Mouse (Mus musculus) ES-E14 (cell line): ENCODE measurements around the gene Gxylt2. TPM values are rescaled to one million over a fixed set of nuclear protein-coding genes. Genes with fewer than 3 reads are reported as not detected.

Experiments used
- DNase-seq: peaks from one replicate; pipeline ENCODE4 v3.0.0-alpha.2; 2013; ENCODE audit warnings: low read depth, low spot score
- H3K27ac ChIP-seq: 2 replicates; pipeline ENCODE4 v1.5.1; 2012; ENCODE audit warnings: low read depth, mild to moderate bottlenecking, low read length, moderate library complexity, mixed read lengths; ENCODE audit not compliant: poor library complexity, insufficient read depth, severe bottlenecking
- H3K36me3 ChIP-seq: 2 replicates; pipeline ENCODE4 v1.6.1; 2012; ENCODE audit warnings: mild to moderate bottlenecking, low read length, moderate library complexity, mixed read lengths; ENCODE audit not compliant: control insufficient read depth, poor library complexity, insufficient read depth, severe bottlenecking
- H3K4me1 ChIP-seq, 2 experiments: fragments of 150-350 bp in 1 of 2; sonication (generic) in 1 of 2; 2 replicates each; pipeline ENCODE4 v1.6.1; 2012; ENCODE audit warnings: low read length in 2 of 2, mild to moderate bottlenecking in 1 of 2, mixed read lengths in 1 of 2; ENCODE audit not compliant: control insufficient read depth in 2 of 2, insufficient read depth in 2 of 2, poor library complexity in 1 of 2
- H3K4me3 ChIP-seq, 2 experiments: fragments of 150-350 bp in 1 of 2; sonication (generic) in 1 of 2; 2 replicates each; pipeline ENCODE4 v1.5.1; 2012; ENCODE audit warnings: low read length in 2 of 2, low read depth in 1 of 2, mild to moderate bottlenecking in 1 of 2, mixed read lengths in 1 of 2; ENCODE audit not compliant: insufficient read depth in 1 of 2, poor library complexity in 1 of 2, severe bottlenecking in 1 of 2
- H3K9ac ChIP-seq: 2 replicates; pipeline ENCODE4 v1.6.1; 2012; ENCODE audit warnings: low read depth, mild to moderate bottlenecking, low read length, mixed read lengths; ENCODE audit not compliant: poor library complexity, insufficient read depth, severe bottlenecking
- H3K9me3 ChIP-seq: fragments of 150-350 bp; sonication (generic); 2 replicates; pipeline ENCODE4 v1.6.1; 2012; ENCODE audit warnings: low read depth, mild to moderate bottlenecking, low read length; ENCODE audit not compliant: control insufficient read depth, insufficient read depth
- CHD2 ChIP-seq: IDR thresholded peaks from 2 replicates; pipeline ENCODE4 v1.6.1; 2014; ENCODE audit warnings: mild to moderate bottlenecking, low read depth, low read length, inconsistent platforms
- HCFC1 ChIP-seq: IDR thresholded peaks from 2 replicates; pipeline ENCODE4 v1.6.1; 2012; ENCODE audit warnings: low read length, inconsistent platforms, borderline replicate concordance; ENCODE audit not compliant: insufficient read depth
- MAFK ChIP-seq: IDR thresholded peaks from 2 replicates; pipeline ENCODE4 v1.6.1; 2014; ENCODE audit warnings: mild to moderate bottlenecking, low read depth, low read length, inconsistent platforms; ENCODE audit not compliant: insufficient read depth
- ZC3H11A ChIP-seq: IDR thresholded peaks from 2 replicates; pipeline ENCODE4 v1.6.1; 2012; ENCODE audit warnings: low read depth, mild to moderate bottlenecking, inconsistent platforms, low read length, borderline replicate concordance
- ZNF384 ChIP-seq: IDR thresholded peaks from 2 replicates; pipeline ENCODE4 v1.6.1; 2012; ENCODE audit warnings: low read depth, low read length, inconsistent platforms
- in situ Hi-C, 2 experiments: fragments of 600-800 bp; cut with MboI; formaldehyde crosslinking; loops; one replicate each; pipeline ENCODE4 v1.15.1; 2025; ENCODE audit warnings: low sequenced_read_pairs in 2 of 2, inconsistent platforms in 1 of 2; ENCODE audit not compliant: unreplicated experiment in 2 of 2
- total RNA-seq: library from RNA; depleted of rRNA; stranded (reverse); fragments of 300-350 nt; gene quantifications from 2 replicates; pipeline ENCODE4 v1.2.3, GENCODE M21; 2012

Gene Gxylt2
- total RNA-seq, 1 experiment = 1.3 TPM

GRCm38 (mm10) chr6:100831751-100832150 lies 127.2 kb downstream of the Gxylt2 start:
- Histone ChIP-seq H3K9me3 (no peaks in the 10 kb centered on the region), H3K36me3 (peaks cover 10% of the 10 kb centered on the region), H3K4me1 (no peaks in the 10 kb centered on the region; a peak in 1 of 4 replicates), H3K27ac (no peak overlapping the region), H3K9ac (no peak overlapping the region), H3K4me3 (no peak overlapping the region)
- in situ Hi-C loops = no loop called here
- no peak for TF ChIP-seq CHD2
- no peak for TF ChIP-seq ZC3H11A
- DNase-seq = no peak

GRCm38 (mm10) chr6:100833355-100833754 lies 128.8 kb downstream of the Gxylt2 start, which contains the start of gene Ppp4r2:
Ppp4r2 (plus strand) TSS chr6:100833622.
- in situ Hi-C loops = no loop called here
- no peaks in the 10 kb centered on the region for H3K9me3 ChIP-seq

GRCm38 (mm10) chr6:100833811-100834481 lies 129.4 kb downstream of the Gxylt2 start:
- Histone ChIP-seq H3K4me3 (peak overlapping the region; percentile 92 to 100), H3K9me3 (no peaks in the 10 kb centered on the region), H3K27ac (peak overlapping the region; percentile 68; the same call in 1 of the 2 replicates), H3K4me1 (no peaks in the 10 kb centered on the region; a peak in 1 of 4 replicates), H3K36me3 (peaks cover 15% of the 10 kb centered on the region), H3K9ac (peak overlapping the region; percentile 100)
- TF ChIP-seq HCFC1 (no peak), CHD2 (no peak), ZNF384 (no peak), MAFK (no peak), ZC3H11A (no peak)
- in situ Hi-C loops = no loop called here
- no peak for DNase-seq

More at GRCm38 (mm10) chr6:100833355-100833754, 128.8 kb downstream of the Gxylt2 start, which contains the start of gene Ppp4r2:
- Histone ChIP-seq H3K27ac (peak within 1 kb of the TSS; percentile 68; the same call in 1 of the 2 replicates), H3K4me3 (peak within 1 kb of the TSS; percentile 92 to 100), H3K36me3 (peaks cover 14% of the 10 kb centered on the region), H3K4me1 (no peaks in the 10 kb centered on the region; a peak in 1 of 4 replicates), H3K9ac (peak within 1 kb of the TSS; percentile 100)
- peak; percentile 83 for DNase-seq
- TF ChIP-seq MAFK = no peak
- no peak for TF ChIP-seq ZC3H11A
- no peak for TF ChIP-seq HCFC1
- TF ChIP-seq CHD2 = no peak
- TF ChIP-seq ZNF384 = no peak

GRCm38 (mm10) chr6:100834489-100835160 lies 130.1 kb downstream of the Gxylt2 start:
- Histone ChIP-seq H3K27ac (no peak overlapping the region), H3K9ac (peak overlapping the region; percentile 100; the same call in 1 of the 2 replicates), H3K9me3 (no peaks in the 10 kb centered on the region), H3K4me3 (peak overlapping the region; percentile 92 to 100), H3K36me3 (peaks cover 16% of the 10 kb centered on the region), H3K4me1 (no peaks in the 10 kb centered on the region; a peak in 1 of 4 replicates)
- TF ChIP-seq ZC3H11A (no peak), ZNF384 (no peak), CHD2 (no peak), MAFK (no peak), HCFC1 (no peak)
- in situ Hi-C loops = no loop called here
- DNase-seq = no peak
